Mouse (Mus musculus): ENCODE results near the gene Ppp1r15a.
"Not testable (repeated sequence)": the region's sequence is repeated elsewhere in the genome, so short reads cannot be mapped to it uniquely, and the experiment has no call there.

Gene Ppp1r15a

DNA sequence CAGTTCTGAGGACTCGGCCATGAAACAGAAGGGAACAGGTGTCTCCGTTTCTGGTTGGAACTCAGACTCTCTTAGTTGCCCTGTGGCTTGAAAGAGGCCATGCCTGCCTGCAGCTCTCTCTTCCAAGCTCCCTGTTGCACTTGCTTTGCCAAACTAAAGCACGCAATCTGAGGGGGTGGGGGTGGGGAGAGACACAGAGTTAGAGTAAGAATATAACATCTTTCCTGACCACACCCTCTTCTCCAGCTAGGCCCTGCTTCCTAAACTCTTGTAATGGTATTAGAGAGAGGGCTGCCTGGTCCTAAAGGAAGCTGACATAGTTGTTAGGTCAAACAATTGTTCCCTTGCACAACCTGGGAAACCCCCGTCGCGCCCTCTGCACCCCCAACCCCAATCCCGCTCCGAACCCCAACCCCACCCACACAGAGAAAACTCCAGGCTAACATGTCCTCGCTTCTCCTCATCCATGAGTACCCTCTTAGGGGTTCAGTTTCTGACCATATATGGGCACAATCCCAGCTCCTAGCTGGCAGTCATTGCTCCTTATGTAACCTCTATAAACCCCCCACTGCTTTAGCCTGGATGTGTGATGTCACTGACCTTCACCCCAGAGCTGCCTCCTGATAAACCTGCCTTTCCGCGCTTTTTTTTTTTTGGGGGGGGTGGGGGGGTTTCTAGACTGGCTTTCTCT, 24.9 kb upstream of the Ppp1r15a start:
- DNase-seq: no peak

DNA sequence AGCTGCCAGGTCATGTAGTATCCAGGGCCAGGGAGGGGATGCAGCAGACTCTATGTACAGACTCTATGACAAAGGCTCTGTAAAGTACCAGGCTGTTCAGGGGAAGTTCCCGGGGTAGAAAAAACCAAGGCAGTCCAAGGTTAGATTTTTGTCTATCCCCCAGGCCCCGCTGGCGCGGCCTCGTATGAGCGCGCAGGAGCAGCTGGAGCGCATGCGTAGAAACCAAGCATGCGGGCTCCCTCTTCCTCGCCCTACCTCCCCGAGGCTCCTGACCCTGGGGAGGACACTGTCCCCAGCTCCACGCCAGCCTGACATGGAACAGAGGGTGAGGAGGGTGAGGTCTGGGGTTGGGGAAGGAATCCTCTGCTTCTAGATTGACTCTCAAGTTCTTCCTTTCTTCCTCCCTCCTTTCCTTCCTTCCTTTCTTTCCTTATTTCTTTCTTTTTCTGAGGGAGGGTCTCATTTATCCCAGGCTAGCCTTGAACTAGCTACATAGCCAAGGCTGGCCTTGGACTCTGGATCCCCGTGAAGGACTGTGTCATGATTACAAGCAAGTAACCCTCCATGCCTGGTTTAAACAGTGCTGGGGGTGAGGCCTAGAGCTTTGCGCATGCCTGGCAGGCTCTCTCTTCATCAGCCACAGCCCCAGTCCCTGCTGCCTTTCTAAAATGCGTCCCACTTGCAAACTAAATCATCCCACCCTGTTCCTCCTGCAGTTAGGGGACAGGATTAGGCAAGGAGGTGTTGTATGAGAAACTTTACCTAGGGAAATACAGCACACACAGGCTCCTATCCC, 23.8 kb upstream of the Ppp1r15a start:
- no peak for DNase-seq

DNA sequence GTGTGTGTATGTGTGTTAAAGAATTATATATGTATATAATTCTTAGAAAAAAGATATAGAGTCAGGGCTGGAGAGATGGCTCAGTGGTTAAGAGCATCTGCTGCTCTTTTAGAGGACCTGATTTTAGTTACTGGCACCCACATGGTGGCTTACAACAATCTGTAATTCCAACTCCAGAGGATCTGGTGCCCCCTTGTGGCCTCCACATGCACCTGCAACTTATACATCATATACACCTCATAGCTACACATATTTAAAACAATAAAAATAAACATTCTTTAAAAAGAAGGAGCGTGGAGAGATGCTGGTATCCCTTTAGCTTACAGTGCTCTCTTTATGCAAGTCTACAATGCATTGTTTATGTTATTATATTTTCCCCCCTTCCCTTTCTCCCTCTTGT, 18.5 kb upstream of the Ppp1r15a start:
- no peak for DNase-seq

DNA sequence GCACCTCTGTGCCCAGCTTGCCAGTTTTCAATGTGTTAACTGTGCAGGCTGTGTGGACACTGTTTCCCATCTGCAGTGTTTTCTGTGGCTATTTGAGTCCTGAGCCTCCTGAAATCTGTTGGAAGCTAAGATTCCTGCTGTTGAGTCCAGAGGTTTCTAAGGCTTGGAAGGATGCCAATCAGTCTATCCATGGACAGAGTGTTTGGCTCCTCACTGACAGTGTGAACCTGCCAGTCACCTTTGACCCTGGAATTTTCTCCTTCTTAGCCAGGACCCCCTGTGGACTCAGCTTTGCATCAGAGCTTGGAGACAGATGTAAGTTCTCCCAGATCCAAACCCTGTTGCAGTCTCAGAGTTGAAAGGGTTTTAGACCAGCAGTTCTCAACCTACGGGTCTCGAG, 14.1 kb upstream of the Ppp1r15a start:
- no peak for DNase-seq

DNA sequence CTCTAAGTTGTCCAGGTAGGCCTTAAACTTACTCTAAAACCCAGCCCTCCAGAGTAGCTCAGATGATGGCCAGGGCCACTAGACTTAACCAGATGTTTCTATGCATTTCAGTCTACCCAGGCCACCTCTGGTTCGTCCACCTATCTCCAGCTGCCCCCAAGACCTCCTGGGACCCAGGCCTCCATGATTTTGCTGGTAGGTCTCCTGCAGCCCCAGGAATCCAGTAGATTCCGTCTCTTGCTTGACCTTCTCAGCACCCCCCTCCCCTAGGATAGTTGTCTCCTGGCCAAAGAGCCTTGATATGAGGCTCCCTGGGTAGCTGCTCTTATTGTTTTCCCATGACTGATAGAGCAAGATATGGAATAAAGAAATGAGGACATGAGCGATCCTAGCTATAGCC, 13.0 kb upstream of the Ppp1r15a start:
- DNase-seq: no peak

DNA sequence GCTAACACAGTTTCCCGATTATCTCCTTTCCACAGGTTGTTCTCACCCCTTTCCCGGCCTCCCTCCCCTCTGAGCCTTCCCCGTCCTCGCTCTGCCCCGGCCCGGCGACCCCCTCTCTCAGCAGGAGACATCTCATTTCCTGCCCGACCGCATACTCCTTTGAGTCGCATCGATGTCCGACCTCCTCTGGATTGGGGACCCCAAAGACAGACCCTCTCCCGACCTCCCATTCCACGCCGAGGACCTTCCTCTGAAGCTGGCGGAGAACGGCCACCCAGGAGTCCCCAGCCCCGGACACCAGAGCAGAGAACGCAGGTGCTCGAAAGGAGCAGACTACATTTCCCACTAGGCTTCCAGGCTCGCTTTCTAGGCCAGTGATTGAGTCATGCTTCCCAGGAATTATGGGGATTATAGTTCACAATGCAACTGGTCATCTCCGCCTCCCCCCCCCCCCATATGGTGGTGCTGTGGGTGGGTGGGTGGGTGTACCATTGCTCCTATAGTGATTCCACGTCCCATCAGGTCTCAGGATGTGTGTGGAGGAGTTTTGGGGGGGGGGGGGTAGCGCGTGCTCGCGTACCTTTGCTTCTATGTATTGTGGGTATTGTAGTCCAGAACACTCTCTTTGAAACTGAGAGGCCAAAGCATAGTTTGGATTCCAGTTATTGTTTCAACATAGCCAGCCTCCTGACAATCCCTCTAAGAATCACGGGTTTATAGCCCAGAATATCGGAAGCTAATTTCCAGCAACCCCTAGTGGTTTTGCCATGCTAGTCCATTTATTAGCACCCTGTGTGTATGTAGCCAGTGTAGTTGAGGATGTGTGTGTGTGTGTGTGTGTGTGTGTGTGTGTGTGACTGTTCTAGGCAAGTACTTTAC, 12.3 kb upstream of the Ppp1r15a start:
- DNase-seq: peak; percentile 96

DNA sequence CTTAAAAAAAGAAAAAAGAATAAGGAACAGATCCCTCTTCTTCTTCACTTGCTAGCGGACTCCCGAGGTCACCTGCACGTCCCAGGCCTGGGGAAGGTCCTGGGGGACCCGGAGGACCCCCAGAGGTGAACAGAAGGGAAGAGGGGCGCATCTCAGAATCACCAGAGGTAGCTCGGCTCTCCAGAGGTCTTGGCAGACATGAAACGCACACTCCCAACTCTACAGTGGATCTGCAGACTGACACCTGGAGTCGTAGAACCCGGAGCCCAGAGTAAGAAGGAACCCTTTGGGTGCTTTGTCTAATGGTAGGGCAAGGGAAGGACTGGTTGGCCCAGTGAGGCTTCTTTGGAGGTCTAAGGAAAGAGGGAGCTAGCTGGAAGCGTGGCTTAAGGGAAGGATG, 11.5 kb upstream of the Ppp1r15a start:
- DNase-seq: peak; percentile 93

DNA sequence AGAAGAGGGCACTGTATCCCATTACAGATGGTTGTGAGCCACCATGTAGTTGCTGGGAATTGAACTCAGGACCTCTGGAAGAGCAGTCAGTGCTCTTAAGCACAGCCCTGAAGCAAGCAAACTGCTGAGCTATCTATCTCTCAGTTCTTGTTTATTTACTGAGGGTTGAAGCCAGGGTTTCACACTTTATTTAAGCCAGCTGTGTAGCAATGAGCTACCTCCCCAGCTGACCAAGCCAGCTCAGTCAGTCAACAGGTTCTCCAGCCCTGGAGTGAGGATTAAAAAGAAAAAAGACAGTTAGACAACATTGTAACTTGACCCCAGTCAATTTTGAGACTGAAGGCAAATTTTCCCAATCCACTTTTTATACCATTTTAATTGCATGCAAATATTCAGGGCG, 9.6 kb upstream of the Ppp1r15a start:
- DNase-seq: no peak

DNA sequence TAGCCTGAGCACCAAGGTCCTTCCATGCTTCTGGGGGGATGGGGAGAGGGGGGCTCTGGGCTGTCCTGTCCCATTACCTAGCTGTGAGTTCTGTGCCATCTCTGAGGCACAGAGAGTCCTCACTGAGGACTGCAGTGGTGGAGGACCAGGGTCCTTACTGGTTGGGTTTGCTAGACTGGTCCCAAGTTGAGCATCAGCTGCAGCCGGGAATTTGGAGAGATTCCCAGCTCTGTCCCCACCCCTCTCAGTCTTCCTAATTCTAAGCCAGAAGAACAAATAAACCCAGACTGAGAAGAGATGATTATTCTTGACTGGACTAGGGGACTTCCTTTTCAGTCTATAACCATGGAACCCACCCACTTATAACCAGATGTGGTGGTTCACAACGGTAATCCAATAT, 4.6 kb upstream of the Ppp1r15a start:
- peak; percentile 95 for DNase-seq

DNA sequence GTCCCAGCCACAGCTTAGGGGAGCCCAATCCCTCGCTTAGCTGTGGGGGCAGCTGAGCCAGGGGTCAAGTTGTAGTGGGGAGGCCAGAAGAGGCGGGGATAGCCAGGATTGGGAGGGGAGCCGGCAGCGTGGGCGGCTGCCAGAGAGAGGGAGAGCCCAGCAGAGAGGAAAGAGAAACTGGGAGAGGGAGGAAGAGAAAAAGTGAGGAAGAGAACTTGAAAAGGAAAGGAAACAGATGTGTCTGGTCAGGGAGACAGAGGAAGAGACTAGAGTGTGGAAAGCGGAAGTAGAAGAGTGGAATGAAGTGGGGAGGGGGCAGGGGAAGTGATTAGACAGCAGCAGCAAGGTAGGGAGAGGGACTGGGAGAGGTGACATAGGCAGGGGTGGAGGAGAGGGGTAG, 3.4 kb upstream of the Ppp1r15a start:
- DNase-seq: peak; percentile 97

DNA sequence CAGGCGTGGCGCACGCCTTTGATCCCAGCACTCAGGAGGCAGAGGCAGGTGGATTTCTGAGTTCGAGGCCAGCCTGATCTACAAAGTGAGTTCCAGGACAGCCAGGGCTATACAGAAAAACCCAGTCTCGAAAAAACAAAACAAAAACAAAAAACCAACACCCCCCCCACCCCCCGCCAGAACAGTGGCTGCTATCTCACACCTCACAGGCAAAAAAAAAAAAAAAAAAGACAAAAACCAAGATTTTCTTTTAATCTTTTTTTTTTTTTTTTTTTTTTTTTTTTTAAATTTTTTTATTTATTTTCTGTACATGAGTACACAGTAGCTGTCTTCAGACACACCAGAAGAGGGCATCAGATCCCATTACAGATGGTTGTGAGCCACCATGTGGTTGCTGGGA, 1.1 kb upstream of the Ppp1r15a start:
- not testable (repeated sequence) for DNase-seq

DNA sequence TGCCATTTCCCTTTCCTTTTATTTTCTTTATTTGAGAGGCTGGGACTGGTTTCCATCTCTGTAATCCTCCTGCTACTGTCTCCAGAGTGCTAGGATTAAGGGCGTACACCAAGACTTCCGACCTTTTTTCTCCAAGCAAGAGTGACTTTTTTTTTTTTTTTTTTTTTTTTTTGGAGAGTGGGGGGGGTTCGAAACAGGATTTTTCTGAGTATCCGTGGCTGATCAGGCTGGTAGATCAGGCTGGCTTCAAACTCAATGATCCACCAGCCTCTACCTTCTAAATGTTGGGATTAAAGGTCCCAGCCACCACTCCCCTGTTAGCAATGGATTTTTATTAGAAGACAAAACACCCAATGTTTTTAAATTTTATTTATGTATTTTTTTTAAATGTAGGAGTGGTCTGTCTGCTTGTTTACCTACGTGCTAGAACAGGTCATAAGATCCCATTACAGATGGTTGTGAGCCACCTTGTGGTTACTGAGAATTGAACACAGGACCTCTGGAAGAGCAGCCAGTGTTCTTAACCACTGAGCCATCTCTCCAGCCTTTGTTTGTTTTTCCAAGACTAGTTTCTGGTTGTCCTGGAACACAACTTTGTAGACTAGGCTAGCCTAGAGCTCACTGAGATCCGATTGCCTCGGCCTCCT, 529 bp upstream of the Ppp1r15a start:
- peak; percentile 94 for DNase-seq

DNA sequence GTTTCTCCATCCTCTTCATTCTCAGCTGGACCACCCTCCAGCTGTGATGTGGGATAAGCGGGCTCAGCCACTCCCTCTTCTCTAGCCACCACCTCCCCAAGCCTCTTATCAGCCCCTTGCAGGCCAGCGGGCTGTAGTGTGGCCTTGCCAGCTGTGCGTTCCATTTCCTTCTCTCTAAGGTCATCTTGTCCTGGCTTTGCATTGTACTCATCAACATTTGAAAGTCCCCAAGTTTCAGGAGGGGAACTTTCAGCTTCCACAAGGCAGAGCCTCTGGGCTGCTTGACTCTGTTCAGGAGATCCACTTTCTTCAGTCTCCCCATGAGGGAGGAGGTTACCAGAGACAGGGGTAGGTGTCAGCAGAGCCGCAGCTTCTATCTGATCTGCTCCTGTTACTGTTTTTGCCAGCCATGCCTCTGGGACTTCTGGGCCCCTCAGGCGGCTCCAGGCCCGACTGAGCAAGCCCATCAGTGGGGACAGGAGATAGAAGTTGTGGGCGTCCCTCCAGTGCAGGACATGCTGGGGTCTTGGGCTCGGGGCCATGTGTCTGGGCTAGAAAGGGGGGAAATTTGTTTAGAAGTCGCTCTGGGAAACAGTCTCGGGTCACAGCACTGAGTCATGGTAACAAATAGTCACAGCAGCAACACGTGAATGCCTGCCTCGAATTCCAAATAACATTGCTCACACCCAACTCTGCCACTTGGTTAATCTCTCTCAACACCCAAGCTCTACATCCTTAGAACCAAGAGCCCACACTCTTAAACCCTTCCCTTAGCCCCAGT, 1.0 kb downstream of the Ppp1r15a start:
- peak; percentile 98 for DNase-seq

DNA sequence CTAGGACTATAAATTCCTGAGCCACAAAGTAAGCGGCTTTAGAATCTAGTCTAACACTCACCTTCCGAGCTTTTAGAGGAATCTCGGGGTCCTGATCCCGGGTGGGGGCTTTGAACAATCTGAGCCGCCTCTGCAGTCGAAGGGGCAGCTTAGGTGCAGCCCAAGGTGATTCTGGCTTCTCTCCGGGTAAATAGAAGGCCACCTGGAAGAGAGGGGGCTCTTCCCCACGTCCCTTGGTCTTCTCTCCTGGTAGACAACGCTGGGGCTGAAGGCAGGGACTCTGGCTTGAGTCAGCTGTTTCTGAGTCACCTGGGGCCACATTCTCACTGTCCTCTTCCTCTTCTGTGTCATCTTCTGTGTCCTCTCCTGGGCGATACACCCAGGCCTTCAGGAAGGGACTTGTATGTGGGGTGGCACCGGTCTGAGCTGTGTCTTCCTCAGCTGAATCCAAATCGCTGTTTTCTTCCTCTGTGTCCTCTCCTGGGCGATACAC, 2.3 kb downstream of the Ppp1r15a start:
- peak; percentile 93 for DNase-seq

DNA sequence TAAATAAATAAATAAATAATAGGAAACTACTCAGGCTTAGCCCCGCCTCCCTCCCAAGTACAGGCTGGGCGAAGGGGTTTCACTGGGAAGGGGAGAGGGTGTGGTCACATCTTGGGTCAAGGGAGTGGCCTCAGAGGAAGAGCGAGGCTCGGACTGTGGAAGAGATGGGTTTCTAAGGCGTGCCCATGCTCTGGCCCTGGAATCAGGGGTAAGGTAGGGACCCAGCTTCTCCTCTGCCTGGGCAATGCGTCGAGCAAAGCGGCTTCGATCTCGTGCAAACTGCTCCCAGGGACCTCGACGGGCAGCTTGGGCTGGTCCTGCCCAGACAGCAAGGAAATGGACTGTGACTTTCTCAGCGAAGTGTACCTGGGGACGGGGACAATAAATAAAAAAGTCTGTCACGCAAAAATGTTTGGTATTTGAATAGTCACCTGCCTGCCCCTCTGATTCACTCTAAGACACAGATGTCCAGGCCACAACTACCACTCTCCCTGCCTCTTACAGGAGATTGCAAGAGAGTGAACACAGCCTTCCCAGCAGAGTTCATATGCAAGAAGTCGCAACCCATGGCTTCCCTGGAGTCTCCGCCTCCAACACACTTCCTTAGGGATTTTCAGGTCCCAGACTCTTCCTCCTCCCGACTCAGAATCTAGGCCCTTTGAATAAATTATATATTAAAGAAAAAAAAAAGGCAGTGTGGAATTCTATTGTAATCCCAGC, 3.0 kb downstream of the Ppp1r15a start:
- DNase-seq: peak; percentile 93

DNA sequence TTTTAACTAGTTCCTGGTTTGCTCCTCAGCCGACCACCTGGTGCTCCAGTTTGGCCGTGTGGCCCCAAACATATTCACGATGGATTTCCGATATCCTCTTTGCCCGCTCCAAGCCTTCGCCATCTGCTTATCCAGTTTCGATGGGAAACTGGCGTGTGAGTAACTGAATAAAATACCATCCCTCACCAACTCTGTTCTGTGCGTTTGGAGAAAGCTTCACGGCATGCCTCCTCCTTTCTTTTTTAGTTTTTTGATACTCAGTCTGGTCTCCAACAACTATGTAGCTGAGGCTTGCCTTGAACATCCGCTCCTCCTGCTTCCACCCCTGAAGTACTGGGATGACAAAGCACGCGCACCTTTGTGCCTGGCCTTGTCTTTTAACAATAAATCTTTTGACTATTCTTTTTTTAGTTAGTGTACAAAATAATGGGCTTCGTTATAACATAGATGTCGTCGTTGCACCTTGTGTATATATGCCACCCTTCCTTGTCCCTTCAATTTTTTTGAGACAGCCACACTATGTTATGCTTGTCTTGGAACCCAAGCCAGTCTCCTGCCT, 3.8 kb downstream of the Ppp1r15a start:
- no peak for DNase-seq

DNA sequence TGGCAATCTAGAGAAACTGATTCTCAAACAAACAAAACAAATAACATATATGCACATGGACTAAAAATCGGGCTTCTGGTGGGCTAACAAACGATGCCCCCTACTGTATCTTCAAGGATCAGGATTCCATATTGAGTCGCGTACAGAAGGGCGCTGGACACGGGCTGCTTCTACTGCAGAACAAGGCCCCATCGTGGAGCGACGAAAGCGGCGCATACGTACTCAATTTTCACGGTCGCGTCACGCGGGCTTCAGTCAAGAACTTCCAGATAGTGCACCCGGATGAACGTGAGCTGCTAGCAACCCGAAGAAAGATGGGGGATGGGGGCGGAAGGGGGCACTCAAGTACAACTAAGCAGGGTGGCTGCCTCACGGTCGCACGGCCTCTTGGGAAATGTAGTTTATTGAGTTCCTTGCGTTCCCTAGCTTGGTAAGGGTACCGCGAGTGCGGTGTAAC, 4.3 kb downstream of the Ppp1r15a start:
- DNase-seq: peak; percentile 99

DNA sequence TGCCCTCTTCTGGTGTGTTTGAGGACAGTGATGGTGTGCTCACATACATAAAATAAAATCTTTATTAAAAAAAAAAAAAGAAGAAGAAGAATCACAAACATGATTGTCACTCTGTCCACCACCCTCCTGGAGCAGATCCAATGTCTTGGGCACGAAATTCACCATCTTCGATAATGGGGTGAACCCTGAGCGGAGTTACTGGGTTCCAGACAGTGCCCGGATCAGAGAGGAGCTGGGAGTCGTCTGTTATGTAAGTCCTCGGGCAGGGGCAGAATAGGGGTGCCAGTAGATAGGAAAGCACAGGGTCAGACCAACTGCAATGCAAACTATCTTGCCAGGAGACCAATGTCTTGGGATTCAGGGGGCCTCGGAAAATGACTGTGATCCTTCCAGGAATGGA, 5.5 kb downstream of the Ppp1r15a start:
- DNase-seq: peak; percentile 90

DNA sequence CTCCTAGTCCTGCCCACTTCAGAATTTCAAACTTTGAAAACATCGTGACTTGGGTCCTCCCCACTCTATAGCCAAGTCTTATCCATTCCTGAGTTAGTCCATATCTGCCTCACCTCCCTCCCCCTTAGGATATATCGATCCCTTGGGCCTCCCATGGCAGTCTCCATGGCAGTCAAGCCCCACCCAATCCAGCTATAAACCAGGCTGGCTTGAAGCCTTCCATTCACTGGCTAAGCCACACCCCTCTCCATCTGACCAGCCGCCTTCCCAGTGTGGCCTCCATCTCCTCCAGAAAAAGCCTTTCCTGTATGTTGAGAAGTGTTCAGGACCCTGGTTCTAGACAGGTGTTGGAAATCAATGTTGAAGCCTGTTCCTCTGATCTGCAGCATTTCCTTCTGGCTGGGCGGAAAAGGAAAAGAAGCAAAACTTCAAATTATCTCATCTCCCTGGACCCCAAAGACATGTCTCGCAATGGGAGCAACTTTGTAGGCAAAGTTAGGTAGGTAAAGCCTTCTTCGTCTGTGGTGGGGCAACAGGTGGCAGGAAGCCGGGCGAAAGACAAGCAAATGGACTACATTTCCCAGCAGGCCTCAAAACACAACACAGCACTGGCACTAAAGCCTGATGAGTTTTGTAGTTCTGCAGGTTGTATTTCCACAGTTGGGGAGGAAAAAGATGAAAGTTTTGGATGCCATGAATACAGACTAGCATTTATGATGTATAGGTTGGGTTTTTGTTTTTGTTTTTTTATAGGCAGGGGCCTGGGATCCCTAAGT, 6.5 kb downstream of the Ppp1r15a start:
- DNase-seq: no peak

DNA sequence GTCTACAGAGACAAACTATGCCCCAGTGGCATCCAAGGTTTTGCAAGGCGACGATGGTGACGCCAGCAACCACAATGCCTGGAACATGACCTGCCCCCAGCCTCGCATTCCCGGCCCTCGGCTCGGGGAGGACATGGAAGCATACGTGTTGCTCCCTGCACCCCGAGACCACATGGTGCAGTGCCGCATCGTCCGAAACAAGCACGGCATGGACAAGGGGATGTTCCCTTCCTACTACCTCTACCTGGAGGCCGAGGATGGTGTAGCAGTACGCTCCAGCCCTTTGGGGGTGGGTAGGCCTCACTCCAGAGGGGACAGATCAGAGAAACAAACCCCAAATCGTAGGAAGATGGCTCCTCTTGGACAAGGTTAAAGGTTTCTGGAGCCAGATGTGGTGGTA, 7.5 kb downstream of the Ppp1r15a start:
- DNase-seq: peak; percentile 90

All from heart, adult 11 months (tissue).